Mouse (Mus musculus) lung, embryonic 14.5 days (tissue): ENCODE data around the gene Olfr690. TPM values are rescaled to one million over a fixed set of nuclear protein-coding genes. Genes with fewer than 3 reads are reported as not detected.

ENCODE experiments used
- ATAC-seq: fragments of 200-750 bp; cut with Nextera tagmentation; 2 replicates; pipeline ENCODE4 v1.8.0; 2017; ENCODE audit warnings: mild to moderate bottlenecking, moderate TSS enrichment, moderate library complexity; ENCODE audit not compliant: insufficient read depth
- DNase-seq: peaks from one replicate; pipeline ENCODE4 v3.0.0-alpha.2; 2015
- H3K27ac ChIP-seq: fragments of 300-500 bp; sonication (generic); 2 replicates; pipeline ENCODE4 v1.5.1; 2014; ENCODE audit warnings: low read depth, mild to moderate bottlenecking, moderate library complexity
- H3K27me3 ChIP-seq: fragments of 300-500 bp; sonication (generic); 2 replicates; pipeline ENCODE4 v1.6.1; 2014; ENCODE audit warnings: low read length, control low read depth; ENCODE audit not compliant: insufficient read depth
- H3K36me3 ChIP-seq: fragments of 300-500 bp; sonication (generic); 2 replicates; pipeline ENCODE4 v1.6.1; 2014; ENCODE audit warnings: control low read depth; ENCODE audit not compliant: insufficient read depth
- H3K4me1 ChIP-seq: fragments of 300-500 bp; sonication (generic); 2 replicates; pipeline ENCODE4 v1.6.1; 2014; ENCODE audit warnings: antibody characterized with exemption, control low read depth; ENCODE audit not compliant: insufficient read depth
- H3K4me2 ChIP-seq: fragments of 300-500 bp; sonication (generic); 2 replicates; pipeline ENCODE4 v1.6.1; 2014; ENCODE audit warnings: mild to moderate bottlenecking
- H3K4me3 ChIP-seq: fragments of 300-500 bp; sonication (generic); 2 replicates; pipeline ENCODE4 v1.5.1; 2014; ENCODE audit warnings: low read depth, low read length
- H3K9ac ChIP-seq: fragments of 300-500 bp; sonication (generic); 2 replicates; pipeline ENCODE4 v1.6.1; 2014
- H3K9me3 ChIP-seq: fragments of 300-500 bp; sonication (generic); 2 replicates; pipeline ENCODE4 v1.6.1; 2016; ENCODE audit warnings: low read depth, low read length, control low read depth
- CTCF ChIP-seq: IDR thresholded peaks from 2 replicates; pipeline ENCODE4 v1.5.1; 2016; ENCODE audit warnings: antibody characterized with exemption, low read depth
- WGBS: fragments of 180-500 bp; shearing (Covaris S2); extraction: QIAGEN DNeasy Blood & Tissue Kit; methylation state at CpG from one replicate; pipeline ENCODE4 v1.1.7; 2014; 5-methylcytosine and 5-hydroxymethylcytosine counted together
- polyA plus RNA-seq: library from polyadenylated mRNA; unstranded; fragments of >200 nt; fragmentation: Nextera tagmentation; extraction: Ambion mirVana; gene quantifications from 2 replicates; pipeline ENCODE4 v1.2.1, GENCODE M21; 2014

Gene Olfr690
- polyA plus RNA-seq, result not detected in 2 replicates

GRCm38 (mm10) chr7:105334004-105334403 lies at the start of gene Olfr690:
TSS of gene Olfr690 (minus strand) at chr7:105334104.
- no peak for ATAC-seq
- 83% methylated on average over 1 of the region's 1 CpGs for WGBS
- no peak for DNase-seq
- H3K36me3 ChIP-seq, result no peaks in the 10 kb centered on the region
- no peaks in the 10 kb centered on the region for H3K9me3 ChIP-seq
- H3K4me1 ChIP-seq, result no peaks in the 10 kb centered on the region
- H3K4me3 ChIP-seq, result no peak within 1 kb of the TSS
- H3K27me3 ChIP-seq, result no peaks in the 10 kb centered on the region
- TF ChIP-seq CTCF, result no peak
- H3K4me2 ChIP-seq, result no peak within 1 kb of the TSS
- H3K27ac ChIP-seq, result no peak within 1 kb of the TSS
- H3K9ac ChIP-seq, result no peak within 1 kb of the TSS

DNA sequence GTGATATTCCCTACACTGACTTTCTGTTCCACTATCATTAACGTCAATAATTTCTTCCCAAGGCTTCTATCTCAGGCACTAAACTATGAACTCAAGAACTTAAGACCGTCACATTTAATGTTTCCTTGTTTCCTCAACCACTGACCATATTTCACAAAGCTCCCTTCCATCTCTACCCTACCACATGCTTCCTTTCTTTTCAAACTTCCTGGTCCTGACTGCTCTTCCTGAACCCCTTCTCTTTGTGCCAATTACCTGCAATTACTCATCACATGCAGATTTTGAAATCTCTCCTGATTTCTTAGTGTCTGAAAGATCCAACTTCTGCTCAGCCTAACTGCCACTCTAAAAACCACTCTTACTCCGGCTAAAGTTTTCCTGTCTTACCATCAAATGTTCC lies 46.4 kb upstream of the Olfr690 start:
- DNase-seq (no peak), ATAC-seq (no peak)
- Histone ChIP-seq H3K27ac (no peak overlapping the region), H3K27me3 (no peaks in the 10 kb centered on the region), H3K9me3 (no peaks in the 10 kb centered on the region), H3K9ac (no peak overlapping the region), H3K36me3 (peaks cover 82% of the 10 kb centered on the region), H3K4me3 (no peak overlapping the region), H3K4me2 (no peak overlapping the region), H3K4me1 (no peaks in the 10 kb centered on the region)
- WGBS, result 92% methylated on average over 3 of the region's 3 CpGs
- TF ChIP-seq CTCF, result no peak

- H3K9ac ChIP-seq, result no peak within 1 kb of the TSS
- no peaks in the 10 kb centered on the region for H3K9me3 ChIP-seq
- no peak within 1 kb of the TSS for H3K4me2 ChIP-seq
- no peak within 1 kb of the TSS for H3K4me3 ChIP-seq
- H3K27me3 ChIP-seq, result no peaks in the 10 kb centered on the region
- ATAC-seq (no peak), DNase-seq (no peak)
- no peak for TF ChIP-seq CTCF
- no peak within 1 kb of the TSS for H3K27ac ChIP-seq
- H3K4me1 ChIP-seq, result no peaks in the 10 kb centered on the region
- 83% methylated on average over 1 of the region's 1 CpGs for WGBS
- H3K36me3 ChIP-seq, result peaks cover 38% of the 10 kb centered on the region
Measured at GRCm38 (mm10) chr7:105374866-105375265, 41.0 kb upstream of the Olfr690 start, which contains the start of gene Gm5901. TSS of gene Gm5901 (plus strand) at chr7:105375038.

GRCm38 (mm10) chr7:105373976-105374375 lies 40.1 kb upstream of the Olfr690 start:
- Histone ChIP-seq H3K4me3 (no peak overlapping the region), H3K36me3 (peaks cover 30% of the 10 kb centered on the region), H3K9me3 (no peaks in the 10 kb centered on the region), H3K9ac (no peak overlapping the region), H3K27ac (no peak overlapping the region), H3K4me2 (no peak overlapping the region), H3K4me1 (no peaks in the 10 kb centered on the region), H3K27me3 (no peaks in the 10 kb centered on the region)
- DNase-seq (no peak), ATAC-seq (no peak)
- 93% methylated on average over 3 of the region's 3 CpGs for WGBS
- TF ChIP-seq CTCF, result no peak

- Histone ChIP-seq H3K9me3 (no peaks in the 10 kb centered on the region), H3K4me1 (no peaks in the 10 kb centered on the region), H3K4me3 (no peak overlapping the region), H3K4me2 (no peak overlapping the region), H3K27me3 (no peaks in the 10 kb centered on the region), H3K9ac (no peak overlapping the region), H3K27ac (no peak overlapping the region), H3K36me3 (peaks cover 25% of the 10 kb centered on the region)
- TF ChIP-seq CTCF, result no peak
- DNase-seq (no peak), ATAC-seq (no peak)
- 73% methylated on average over 4 of the region's 4 CpGs for WGBS
Measured at GRCm38 (mm10) chr7:105373509-105373908, 39.6 kb upstream of the Olfr690 start.

GRCm38 (mm10) chr7:105372912-105373311 lies 39.0 kb upstream of the Olfr690 start:
- no peak overlapping the region for H3K4me3 ChIP-seq
- peaks cover 19% of the 10 kb centered on the region for H3K36me3 ChIP-seq
- no peak for TF ChIP-seq CTCF
- no peak overlapping the region for H3K27ac ChIP-seq
- no peaks in the 10 kb centered on the region for H3K27me3 ChIP-seq
- no peak overlapping the region for H3K4me2 ChIP-seq
- 81% methylated on average over 1 of the region's 1 CpGs for WGBS
- no peaks in the 10 kb centered on the region for H3K9me3 ChIP-seq
- no peaks in the 10 kb centered on the region for H3K4me1 ChIP-seq
- DNase-seq (no peak), ATAC-seq (no peak)
- no peak overlapping the region for H3K9ac ChIP-seq

DNA sequence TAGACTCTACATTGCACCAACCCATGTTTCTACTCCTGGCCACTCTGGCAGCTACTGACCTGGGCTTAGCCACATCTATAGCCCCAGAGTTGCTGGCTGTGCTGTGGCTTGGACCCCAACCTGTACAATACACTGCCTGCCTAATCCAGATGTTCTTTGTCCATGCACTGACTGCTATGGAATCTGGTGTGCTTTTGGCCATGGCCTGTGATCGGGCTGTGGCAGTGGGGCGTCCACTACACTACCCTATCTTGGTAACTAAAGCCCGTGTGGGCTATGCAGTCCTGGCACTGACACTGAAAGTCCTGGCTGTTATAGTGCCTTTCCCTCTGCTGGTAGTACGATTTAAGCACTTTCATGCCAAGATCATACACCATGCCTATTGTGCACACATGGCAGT lies 34.6 kb upstream of the Olfr690 start:
- no peak for TF ChIP-seq CTCF
- Histone ChIP-seq H3K9ac (no peak overlapping the region), H3K4me3 (no peak overlapping the region), H3K4me1 (no peaks in the 10 kb centered on the region), H3K27ac (no peak overlapping the region), H3K9me3 (no peaks in the 10 kb centered on the region), H3K36me3 (no peaks in the 10 kb centered on the region; the same call in 1 of the 2 replicates), H3K4me2 (no peak overlapping the region), H3K27me3 (no peaks in the 10 kb centered on the region)
- DNase-seq (no peak), ATAC-seq (no peak)
- 92% methylated on average over 4 of the region's 4 CpGs for WGBS

DNA sequence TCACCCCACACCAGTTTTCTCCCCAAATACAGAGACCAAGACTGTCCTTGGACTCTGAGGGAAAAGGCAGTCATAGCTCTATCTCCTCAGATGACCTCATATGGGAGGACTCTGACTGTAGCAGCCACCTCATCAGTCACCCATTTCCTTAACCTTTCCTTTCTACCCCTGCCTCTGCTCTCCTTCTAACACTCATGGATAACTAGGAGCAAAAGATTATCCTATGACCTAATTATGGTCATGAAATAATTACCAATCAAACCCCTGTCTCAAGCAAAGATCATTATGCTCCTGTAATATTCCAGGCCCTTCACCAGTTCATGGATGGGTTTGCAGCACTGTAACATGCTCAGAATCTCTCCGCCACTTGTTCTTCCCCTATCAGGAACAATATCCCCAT lies 34.0 kb upstream of the Olfr690 start, which contains the start of gene Olfr692:
Gene Olfr692, plus strand, starts transcription at position 301 of the 400 bp plus-strand sequence.
- DNase-seq (no peak), ATAC-seq (no peak)
- Histone ChIP-seq H3K27me3 (no peaks in the 10 kb centered on the region), H3K4me3 (no peak within 1 kb of the TSS), H3K4me2 (no peak within 1 kb of the TSS), H3K9ac (no peak within 1 kb of the TSS), H3K36me3 (no peaks in the 10 kb centered on the region; the same call in 1 of the 2 replicates), H3K27ac (no peak within 1 kb of the TSS), H3K4me1 (no peaks in the 10 kb centered on the region), H3K9me3 (no peaks in the 10 kb centered on the region)
- WGBS, result 93% methylated on average over 1 of the region's 1 CpGs
- TF ChIP-seq CTCF, result no peak
